8 mouse cellular contexts compared by ENCODE assay signal in genomic region chr11:54522529-54523430, GRCm38 (mm10). TPM values are rescaled to one million over a fixed set of nuclear protein-coding genes. Genes with fewer than 3 reads are reported as not detected.
DNase-seq lines count a peak whose midpoint lies in the region; ATAC-seq and TF ChIP-seq lines count a peak whose summit lies in the region.

Rapgef6 (plus strand) TSS chr11:54522847.

- H3K36me3 ChIP-seq in embryonic facial prominence, embryonic 15.5 days: no peaks in the 10 kb centered on the region
- H3K36me3 ChIP-seq in limb, embryonic 14.5 days (ENCODE audit: control insufficient read depth, insufficient read depth, low read length): no peaks in the 10 kb centered on the region
- H3K36me3 ChIP-seq in midbrain, postnatal 0 days (ENCODE audit: insufficient read depth, low read length): no peaks in the 10 kb centered on the region

- peak; percentile 94 for TF ChIP-seq POLR2A in bone marrow, adult 2 months (IDR thresholded peaks at IDR 0.05; ENCODE audit: borderline replicate concordance, control insufficient read depth, low read depth, low read length)
- peak; percentile 65; the same call in 1 of the 2 replicates for TF ChIP-seq POLR2A in limb, embryonic 14.5 days (IDR thresholded peaks at IDR 0.05; ENCODE audit: borderline replicate concordance, extremely low read depth, insufficient read depth, insufficient read length)

- under 1% methylated on average over 73 of the region's 73 CpGs for WGBS in bone marrow, adult 2 months
- under 1% methylated on average over 73 of the region's 73 CpGs for WGBS in embryonic facial prominence, embryonic 15.5 days
- under 1% methylated on average over 67 of the region's 73 CpGs for WGBS in limb, embryonic 14.5 days
- WGBS in midbrain, postnatal 0 days: under 1% methylated on average over 73 of the region's 73 CpGs

- H3K9ac ChIP-seq in embryonic facial prominence, embryonic 15.5 days: peak within 1 kb of the TSS; percentile 85
- H3K9ac ChIP-seq in limb, embryonic 14.5 days (ENCODE audit: low read depth, low read length, severe bottlenecking): peak within 1 kb of the TSS; percentile 83
- peak within 1 kb of the TSS; percentile 67 for H3K9ac ChIP-seq in midbrain, postnatal 0 days (replicated peaks; ENCODE audit: low read length, poor library complexity, severe bottlenecking)

- no peaks in the 10 kb centered on the region for H3K27me3 ChIP-seq in embryonic facial prominence, embryonic 15.5 days
- H3K27me3 ChIP-seq in limb, embryonic 14.5 days (ENCODE audit: control insufficient read depth, insufficient read depth, low read length): no peaks in the 10 kb centered on the region
- H3K27me3 ChIP-seq in midbrain, postnatal 0 days (ENCODE audit: insufficient read depth, low read length): no peaks in the 10 kb centered on the region

- H3K4me2 ChIP-seq in embryonic facial prominence, embryonic 15.5 days (replicated peaks): peak within 1 kb of the TSS; percentile 59
- peak within 1 kb of the TSS; percentile 67 for H3K4me2 ChIP-seq in limb, embryonic 14.5 days (replicated peaks; ENCODE audit: low read depth, low read length, severe bottlenecking)
- H3K4me2 ChIP-seq in midbrain, postnatal 0 days (ENCODE audit: low read depth, low read length, poor library complexity, severe bottlenecking): peak within 1 kb of the TSS; percentile 64

- ATAC-seq in embryonic facial prominence, embryonic 15.5 days (ENCODE audit: insufficient number of reproducible peaks, low FRiP score, low TSS enrichment, low read depth): peak; percentile 98
- ATAC-seq in limb, embryonic 14.5 days (ENCODE audit: low FRiP score, low read depth): peak; percentile 95
- peak; percentile 98 for ATAC-seq in midbrain, postnatal 0 days (ENCODE audit: low FRiP score)

- TF ChIP-seq CTCF in bone marrow, adult 2 months (IDR thresholded peaks at IDR 0.05; ENCODE audit: control insufficient read depth, insufficient read depth, low read length): no peak; the same call in 1 of the 2 replicates
- TF ChIP-seq CTCF in midbrain, postnatal 0 days (IDR thresholded peaks at IDR 0.05): no peak

- DNase-seq in 416B (ENCODE audit: low read depth): peak; percentile 99
- peak; percentile 99 for DNase-seq in heart, adult 8-10 months (ENCODE audit: low spot score)
- peak; percentile 99 for DNase-seq in kidney, adult 9 months
- DNase-seq in limb, embryonic 14.5 days (ENCODE audit: low spot score): peak; percentile 97
- peak; percentile 99 for DNase-seq in midbrain, postnatal 0 days (ENCODE audit: low spot score)
- peak; percentile 98 to 99 for DNase-seq in spleen, postnatal 14 days (ENCODE audit: low spot score in 2 of 2)

- peak within 1 kb of the TSS; percentile 99 for H3K27ac ChIP-seq in bone marrow, adult 2 months (ENCODE audit: control insufficient read depth, insufficient read depth, low read depth, low read length, poor library complexity)
- H3K27ac ChIP-seq in embryonic facial prominence, embryonic 15.5 days (replicated peaks): peak within 1 kb of the TSS; percentile 99
- peak within 1 kb of the TSS; percentile 91 for H3K27ac ChIP-seq in limb, embryonic 14.5 days (replicated peaks; ENCODE audit: low read depth, low read length)
- H3K27ac ChIP-seq in midbrain, postnatal 0 days (ENCODE audit: low read depth, low read length): peak within 1 kb of the TSS; percentile 91

- no peaks in the 10 kb centered on the region for H3K9me3 ChIP-seq in embryonic facial prominence, embryonic 15.5 days (replicated peaks)
- no peaks in the 10 kb centered on the region for H3K9me3 ChIP-seq in limb, embryonic 14.5 days (ENCODE audit: control insufficient read depth, low read length)
- no peaks in the 10 kb centered on the region for H3K9me3 ChIP-seq in midbrain, postnatal 0 days (ENCODE audit: low read length)

- H3K4me1 ChIP-seq in bone marrow, adult 2 months (ENCODE audit: control insufficient read depth, insufficient read depth, low read length): peaks cover 1% of the 10 kb centered on the region; the same call in 1 of the 2 replicates
- H3K4me1 ChIP-seq in embryonic facial prominence, embryonic 15.5 days: peaks cover 11% of the 10 kb centered on the region; the same call in 1 of the 2 replicates
- H3K4me1 ChIP-seq in limb, embryonic 14.5 days (ENCODE audit: control insufficient read depth, insufficient read depth, low read length): peaks cover 11% of the 10 kb centered on the region
- peaks cover 15% of the 10 kb centered on the region; the same call in 1 of the 2 replicates for H3K4me1 ChIP-seq in midbrain, postnatal 0 days (ENCODE audit: insufficient read depth, low read length)

- H3K4me3 ChIP-seq in bone marrow, adult 2 months (replicated peaks; ENCODE audit: control insufficient read depth, low read depth, low read length): peak within 1 kb of the TSS; percentile 92
- peak within 1 kb of the TSS; percentile 98 for H3K4me3 ChIP-seq in embryonic facial prominence, embryonic 15.5 days (replicated peaks)
- H3K4me3 ChIP-seq in limb, embryonic 14.5 days (replicated peaks; ENCODE audit: low read length): peak within 1 kb of the TSS; percentile 78
- peak within 1 kb of the TSS; percentile 83 for H3K4me3 ChIP-seq in midbrain, postnatal 0 days (ENCODE audit: low read depth, low read length)

RNA-seq across cellular contexts. Expression of gene Rapgef6, which starts in this region (rescaled TPM):
- 10.0 and 18.6 TPM in 2 replicates for polyA plus RNA-seq in bone marrow, adult 2 months (2011; ENCODE audit: insufficient read depth, insufficient read length, low replicate concordance, missing spikeins)
- 29.9 and 33.1 TPM in 2 replicates for polyA plus RNA-seq in embryonic facial prominence, embryonic 15.5 days (2015; fragmentation: Nextera tagmentation; extraction: Ambion mirVana)
- 10 to 100 TPM; 16.8 to 18.5 (median 17.1) TPM for total RNA-seq in heart, adult 8-10 months (2022)
- 13.8 and 17.5 TPM in 2 replicates for polyA plus RNA-seq in limb, embryonic 14.5 days (2012; rRNA removed)
- 26.6 and 27.7 TPM in 2 replicates for polyA plus RNA-seq in limb, embryonic 14.5 days (2014; fragmentation: Nextera tagmentation; extraction: Ambion mirVana)
- total RNA-seq in midbrain, postnatal 0 days (2014; rRNA removed): 62.9 and 88.4 TPM in 2 replicates
- 28.8 and 33.4 TPM in 2 replicates for polyA plus RNA-seq in midbrain, postnatal 0 days (2015; fragmentation: Nextera tagmentation; extraction: Ambion mirVana)

Comparison
In these comparisons a context has a peak if more than half of its experiments do, and no peak if none do; other contexts are left out.
1. Peak in every context shown above with its lines: DNase-seq, ATAC-seq, H3K4me3 ChIP-seq and H3K27ac ChIP-seq.